Mouse (Mus musculus) adrenal gland, postnatal 36 days (tissue): Measurements from ENCODE around the gene Myrf. TPM values are rescaled to one million over a fixed set of nuclear protein-coding genes. Genes with fewer than 3 reads are reported as not detected.

Experiments
- DNase-seq, 2 experiments: peaks; one replicate each; pipeline ENCODE4 v3.0.0; 2021; ENCODE audit warnings: mixed read lengths in 1 of 2
- total RNA-seq, 2 experiments: library from RNA; stranded (reverse); gene quantifications; 2 replicates each; pipeline ENCODE4 v1.2.3; 2021

Myrf gene
- total RNA-seq, 2 experiments from 2014 or later = 1.4 to 1.7 TPM

GRCm38 (mm10) chr19:10258279-10259011, 17.9 kb upstream of the Myrf start:
- DNase-seq = peak; percentile 82 to 87

GRCm38 (mm10) chr19:10248128-10248527, 7.6 kb upstream of the Myrf start:
- no peak for DNase-seq

GRCm38 (mm10) chr19:10247165-10247564, 6.6 kb upstream of the Myrf start:
- DNase-seq = no peak

GRCm38 (mm10) chr19:10244183-10244582, 3.6 kb upstream of the Myrf start:
- DNase-seq = peak; percentile 62 to 72

GRCm38 (mm10) chr19:10242916-10243315, 2.4 kb upstream of the Myrf start:
- DNase-seq = no peak

GRCm38 (mm10) chr19:10239975-10240653, 434 bp downstream of the Myrf start:
- no peak for DNase-seq

- DNase-seq = no peak
These were observed 1.1 kb downstream of the Myrf start for GRCm38 (mm10) chr19:10239419-10239818.

GRCm38 (mm10) chr19:10238477-10238876, 2.1 kb downstream of the Myrf start:
- no peak for DNase-seq

GRCm38 (mm10) chr19:10235784-10236565, 4.6 kb downstream of the Myrf start:
- DNase-seq = no peak

GRCm38 (mm10) chr19:10232327-10233017, 8.1 kb downstream of the Myrf start:
- DNase-seq = no peak

GRCm38 (mm10) chr19:10231871-10232270, 8.7 kb downstream of the Myrf start:
- DNase-seq = no peak

- DNase-seq = no peak
These were observed 9.5 kb downstream of the Myrf start for GRCm38 (mm10) chr19:10231016-10231415.

- no peak for DNase-seq
These were observed 14.8 kb downstream of the Myrf start for GRCm38 (mm10) chr19:10225767-10226166.

- no peak for DNase-seq
These were observed 15.7 kb downstream of the Myrf start for GRCm38 (mm10) chr19:10224637-10225453.

GRCm38 (mm10) chr19:10223561-10223960, 17.0 kb downstream of the Myrf start:
- no peak for DNase-seq

- no peak for DNase-seq
These were observed 17.9 kb downstream of the Myrf start for GRCm38 (mm10) chr19:10222656-10223055.

- no peak for DNase-seq
These were observed 19.0 kb downstream of the Myrf start for GRCm38 (mm10) chr19:10221585-10221984.

- no peak for DNase-seq
These were observed 21.0 kb downstream of the Myrf start for GRCm38 (mm10) chr19:10219593-10219992.

- peak in 1 of 2 experiments; percentile 65 for DNase-seq
These were observed 21.4 kb downstream of the Myrf start for GRCm38 (mm10) chr19:10219108-10219507.

GRCm38 (mm10) chr19:10216101-10216500, 24.4 kb downstream of the Myrf start:
- DNase-seq = no peak

- peak in 1 of 2 experiments; percentile 57 for DNase-seq
These were observed 26.6 kb downstream of the Myrf start for GRCm38 (mm10) chr19:10213796-10214471.
